Mouse (Mus musculus): ENCODE results near the gene Gm20838.
"Not testable (repeated sequence)": the region's sequence is repeated elsewhere in the genome, so short reads cannot be mapped to it uniquely, and the experiment has no call there.

The Gm20838 gene

DNA sequence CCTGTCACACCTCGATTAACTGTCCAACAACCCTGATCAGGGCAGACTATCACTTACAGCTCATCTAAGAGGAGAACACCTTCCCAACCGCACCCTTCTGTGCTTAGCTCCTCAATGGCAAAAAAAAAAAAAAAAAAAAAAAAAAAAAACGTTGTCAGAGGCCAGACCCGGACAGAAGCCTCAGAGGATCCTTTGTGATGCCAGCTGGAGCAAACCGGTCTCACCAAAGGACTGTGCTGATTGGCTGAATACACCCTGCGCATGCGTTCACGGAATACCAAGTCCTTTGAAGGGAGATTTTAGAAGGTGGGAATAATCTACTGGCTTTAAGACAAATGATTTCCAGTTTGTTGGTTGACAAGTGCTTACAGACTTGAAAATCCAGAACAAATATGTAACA is at the start of gene Gm20838:
Gene Gm20838 (minus strand): TSS at position 101 of the 400 bp plus-strand sequence.
- in situ Hi-C loops (cut with MseI, MboI), result not testable (repeated sequence)
